Mouse (Mus musculus) bone marrow macrophage, adult 2 months (primary cell): ENCODE results near the gene Fis1.

Source experiments
- CTCF ChIP-seq: IDR thresholded peaks from 2 replicates; pipeline ENCODE4 v1.5.1; 2012; ENCODE audit warnings: low read depth, mild to moderate bottlenecking, low read length, moderate library complexity
- POLR2A ChIP-seq: IDR thresholded peaks from 2 replicates; pipeline ENCODE4 v1.6.1; 2012; ENCODE audit warnings: mild to moderate bottlenecking, low read depth, low read length, borderline replicate concordance

DNA sequence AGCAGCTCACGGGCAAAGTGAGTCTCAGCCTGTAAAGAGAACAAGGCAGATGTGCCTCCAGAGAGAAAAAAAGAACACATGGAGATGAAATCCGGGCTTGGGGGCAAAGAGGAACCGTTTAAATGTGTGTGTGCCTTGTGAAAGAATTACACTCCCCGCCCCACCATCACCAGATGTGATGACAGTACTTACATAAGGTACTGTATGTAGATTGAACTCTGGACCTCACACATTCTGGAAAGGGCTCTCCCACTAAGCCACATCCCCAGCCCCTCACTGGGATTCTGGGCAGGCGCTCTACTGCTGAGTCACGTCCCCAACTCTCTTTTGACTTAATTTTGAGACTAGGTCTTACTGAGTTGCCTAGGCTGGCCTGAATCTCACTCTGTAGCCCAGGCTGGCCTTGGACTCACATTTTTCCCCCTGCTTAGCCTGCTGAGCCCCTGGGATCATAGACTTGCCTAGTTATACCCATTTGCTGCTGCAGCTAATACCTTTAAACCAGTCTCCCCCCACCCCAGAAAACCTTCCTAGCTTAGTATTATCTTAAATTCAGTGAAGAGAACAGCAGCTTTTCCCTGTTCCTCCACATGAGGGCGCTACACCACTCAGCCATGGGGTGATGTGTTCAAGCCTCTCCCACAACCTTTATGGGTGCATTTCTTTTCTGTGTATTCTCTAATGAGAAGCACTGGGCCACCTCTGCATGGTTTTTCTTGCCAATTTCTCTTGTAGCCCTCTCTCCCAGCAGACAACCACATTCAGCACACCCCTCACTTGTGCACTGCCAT lies 17.0 kb upstream of the Fis1 start:
- TF ChIP-seq CTCF (peak; percentile 46; the same call in 1 of the 2 replicates), POLR2A (no peak)
